Mouse (Mus musculus): ENCODE data around the gene Xpo4. TPM values are rescaled to one million over a fixed set of nuclear protein-coding genes. Genes with fewer than 3 reads are reported as not detected.

Gene Xpo4
- polyA plus RNA-seq, 1 experiment from 2014 or later, result 17.0 TPM

DNA sequence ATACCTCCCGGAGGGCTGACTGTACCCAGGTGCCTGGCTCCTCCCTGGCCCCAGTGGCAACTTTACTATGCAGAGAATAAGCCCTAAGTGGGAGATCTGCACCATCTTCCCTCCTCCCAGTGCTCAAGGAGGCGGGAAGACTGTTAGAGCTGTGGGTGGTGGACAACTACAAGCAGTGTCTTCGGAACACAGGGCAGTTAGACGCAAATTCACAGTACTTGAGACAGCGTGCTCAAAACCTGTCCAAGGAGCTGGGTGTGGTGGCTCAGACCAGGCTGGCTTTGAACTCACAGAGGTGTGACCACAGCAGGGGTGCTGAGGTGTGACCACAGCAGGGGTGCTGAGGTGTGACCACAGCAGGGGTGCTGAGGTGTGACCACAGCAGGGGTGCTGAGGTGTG lies 110.8 kb downstream of the Xpo4 start:
- Histone ChIP-seq H3K4me2 (ENCODE audit: low read depth, low read length) (no peak overlapping the region), H3K36me3 (ENCODE audit: control insufficient read depth, insufficient read depth, low read length) (0 out of 2 replicates have a peak, but pooled peaks cover 4% of the 10 kb centered on the region), H3K9ac (ENCODE audit: low read depth, low read length) (no peak overlapping the region), H3K4me1 (ENCODE audit: control insufficient read depth, insufficient read depth, low read length) (no peaks in the 10 kb centered on the region), H3K4me3 (ENCODE audit: low read length) (no peak overlapping the region), H3K9me3 (ENCODE audit: control insufficient read depth, low read length) (no peaks in the 10 kb centered on the region), H3K27ac (ENCODE audit: low read length) (no peak overlapping the region), H3K27me3 (replicated peaks; ENCODE audit: control insufficient read depth, insufficient read depth, low read length) (no peaks in the 10 kb centered on the region)
- no peak for ATAC-seq
- 85% methylated on average over 5 of the region's 5 CpGs for WGBS

DNA sequence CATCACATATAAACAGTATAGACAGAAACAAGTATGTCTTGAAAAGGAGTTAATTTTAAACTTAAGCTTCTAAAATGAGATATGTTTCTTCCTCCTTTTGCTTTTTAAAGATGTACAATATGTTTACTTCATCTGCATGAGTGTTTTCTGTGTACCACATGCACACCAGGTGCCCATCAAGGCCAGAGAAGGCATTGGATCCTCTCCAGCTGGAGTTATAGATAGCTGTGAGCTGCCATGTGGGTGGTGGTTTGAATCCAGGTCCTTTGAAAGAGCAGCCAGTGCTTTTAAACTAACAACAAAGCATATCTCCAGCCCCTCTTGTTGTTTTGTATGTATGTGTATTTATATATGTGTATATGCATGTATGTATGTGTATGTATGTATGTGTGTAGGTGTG lies 112.3 kb downstream of the Xpo4 start:
- no peak overlapping the region for H3K9ac ChIP-seq (ENCODE audit: low read depth, low read length)
- H3K27me3 ChIP-seq (replicated peaks; ENCODE audit: control insufficient read depth, insufficient read depth, low read length), result no peaks in the 10 kb centered on the region
- no peaks in the 10 kb centered on the region for H3K9me3 ChIP-seq (ENCODE audit: control insufficient read depth, low read length)
- no peak overlapping the region for H3K27ac ChIP-seq (ENCODE audit: low read length)
- H3K4me3 ChIP-seq (ENCODE audit: low read length), result no peak overlapping the region
- H3K4me2 ChIP-seq (ENCODE audit: low read depth, low read length), result no peak overlapping the region
- no peaks in the 10 kb centered on the region for H3K4me1 ChIP-seq (ENCODE audit: control insufficient read depth, insufficient read depth, low read length)
- no peak for ATAC-seq
- 0 out of 2 replicates have a peak, but pooled peaks cover 4% of the 10 kb centered on the region for H3K36me3 ChIP-seq (ENCODE audit: control insufficient read depth, insufficient read depth, low read length)

DNA sequence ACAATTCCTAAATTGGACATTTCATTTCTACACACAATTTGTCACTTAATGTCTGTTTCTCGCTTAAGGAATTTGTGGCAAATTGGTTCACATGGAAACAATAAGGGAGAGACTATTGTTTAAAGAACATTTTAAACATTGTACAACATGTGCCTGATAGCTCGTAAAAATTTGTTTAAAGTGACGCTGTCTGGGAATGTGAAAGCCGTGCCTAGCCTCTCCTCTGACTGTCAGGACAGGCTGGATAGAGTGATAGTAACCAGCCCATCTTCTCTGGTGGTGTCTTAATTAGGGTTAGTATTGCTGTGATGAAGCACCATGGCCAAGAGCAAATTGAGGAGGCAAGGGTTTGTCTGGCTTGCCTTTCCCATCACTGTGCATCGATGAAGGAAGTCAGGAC lies 118.2 kb downstream of the Xpo4 start:
- H3K9ac ChIP-seq (ENCODE audit: low read depth, low read length), result no peak overlapping the region
- H3K4me1 ChIP-seq (ENCODE audit: control insufficient read depth, insufficient read depth, low read length), result 0 out of 2 replicates have a peak, but pooled peaks cover 4% of the 10 kb centered on the region
- H3K9me3 ChIP-seq (ENCODE audit: control insufficient read depth, low read length), result no peaks in the 10 kb centered on the region
- WGBS, result 42% methylated on average over 5 of the region's 5 CpGs
- H3K4me3 ChIP-seq (ENCODE audit: low read length), result no peak overlapping the region
- H3K27ac ChIP-seq (ENCODE audit: low read length), result peak overlapping the region; percentile 67
- H3K36me3 ChIP-seq (ENCODE audit: control insufficient read depth, insufficient read depth, low read length), result peaks cover 5% of the 10 kb centered on the region; the same call in 1 of the 2 replicates
- H3K4me2 ChIP-seq (ENCODE audit: low read depth, low read length), result 0 out of 2 replicates have a peak overlapping the region, but pooled peaks have one; percentile 1
- no peaks in the 10 kb centered on the region for H3K27me3 ChIP-seq (replicated peaks; ENCODE audit: control insufficient read depth, insufficient read depth, low read length)
- ATAC-seq, result peak; percentile 78

DNA sequence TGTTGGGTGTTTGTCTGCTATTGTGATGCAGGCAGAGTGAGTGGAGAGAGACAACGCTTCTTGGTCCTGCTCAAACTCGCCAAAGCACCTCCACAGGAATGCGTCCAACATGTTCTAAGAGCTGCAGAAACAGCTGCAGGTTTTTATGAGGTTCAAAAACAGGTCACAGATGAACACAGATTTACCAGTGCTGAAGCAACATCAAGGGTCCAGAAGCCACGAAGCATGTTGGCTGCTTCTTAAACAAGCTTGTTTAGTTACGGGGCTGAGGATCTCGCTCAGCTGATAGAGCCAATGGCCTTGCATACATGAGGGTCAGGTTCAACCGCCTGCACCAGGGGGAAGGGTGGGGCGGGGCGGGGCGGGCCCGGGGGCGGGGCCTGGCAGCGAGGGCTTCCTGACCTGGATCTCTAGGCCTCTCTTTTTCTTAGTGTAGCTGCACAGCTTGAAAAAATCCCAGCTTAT lies 118.6 kb downstream of the Xpo4 start:
- Histone ChIP-seq H3K9me3 (ENCODE audit: control insufficient read depth, low read length) (peaks cover 3% of the 10 kb centered on the region; the same call in 1 of the 2 replicates), H3K27me3 (replicated peaks; ENCODE audit: control insufficient read depth, insufficient read depth, low read length) (no peaks in the 10 kb centered on the region), H3K4me3 (ENCODE audit: low read length) (no peak overlapping the region), H3K9ac (ENCODE audit: low read depth, low read length) (no peak overlapping the region), H3K4me2 (ENCODE audit: low read depth, low read length) (0 out of 2 replicates have a peak overlapping the region, but pooled peaks have one; percentile 1), H3K27ac (ENCODE audit: low read length) (peak overlapping the region; percentile 63), H3K36me3 (ENCODE audit: control insufficient read depth, insufficient read depth, low read length) (peaks cover 7% of the 10 kb centered on the region; the same call in 1 of the 2 replicates), H3K4me1 (ENCODE audit: control insufficient read depth, insufficient read depth, low read length) (0 out of 2 replicates have a peak, but pooled peaks cover 4% of the 10 kb centered on the region)
- 13% methylated on average over 13 of the region's 13 CpGs for WGBS
- peak; percentile 89 for ATAC-seq

DNA sequence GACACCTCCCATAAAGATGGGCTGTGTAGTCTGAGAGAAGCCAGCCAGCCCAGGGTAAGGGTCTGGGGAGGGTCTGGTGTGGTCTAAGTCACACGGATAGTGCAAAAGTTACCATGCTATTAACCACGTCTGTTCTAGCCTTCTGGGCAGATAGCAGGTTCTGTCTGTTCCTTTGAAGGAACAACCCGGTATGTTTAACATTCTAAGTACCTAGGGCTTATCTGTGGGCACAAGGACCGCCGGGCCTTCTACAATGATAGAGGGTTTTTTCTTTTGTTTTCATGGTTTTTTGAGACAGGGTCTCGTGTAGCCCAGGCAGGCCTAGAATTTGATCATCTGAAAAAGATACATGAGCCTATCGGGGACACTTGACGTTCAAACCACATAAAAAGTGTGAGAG lies 119.1 kb downstream of the Xpo4 start:
- 73% methylated on average over 8 of the region's 8 CpGs for WGBS
- ATAC-seq, result no peak
- H3K27ac ChIP-seq (ENCODE audit: low read length), result peak overlapping the region; percentile 63

DNA sequence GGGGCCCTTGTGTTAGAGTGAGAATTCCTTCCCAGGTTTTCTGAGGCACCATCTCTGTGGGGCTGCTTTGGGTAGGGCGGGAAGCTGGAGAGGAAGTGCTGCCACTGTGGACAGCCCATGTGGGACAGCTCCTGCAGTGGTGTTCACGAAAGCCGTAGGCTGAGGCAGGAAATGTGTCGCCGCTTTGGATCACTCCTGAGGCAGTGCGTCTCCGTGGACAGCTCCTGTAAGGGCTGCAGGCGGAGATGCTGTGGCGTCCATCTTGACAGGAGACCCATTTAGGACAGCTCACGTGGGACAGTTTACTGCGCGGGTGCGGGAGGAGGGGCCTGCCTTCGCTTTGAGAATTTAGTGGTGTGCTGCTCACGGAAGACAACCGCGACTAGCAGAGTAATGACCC lies 119.7 kb downstream of the Xpo4 start:
- H3K4me2 ChIP-seq (ENCODE audit: low read depth, low read length), result no peak overlapping the region
- no peak overlapping the region for H3K27ac ChIP-seq (ENCODE audit: low read length)
- peaks cover 7% of the 10 kb centered on the region; the same call in 1 of the 2 replicates for H3K36me3 ChIP-seq (ENCODE audit: control insufficient read depth, insufficient read depth, low read length)
- no peak overlapping the region for H3K9ac ChIP-seq (ENCODE audit: low read depth, low read length)
- H3K9me3 ChIP-seq (ENCODE audit: control insufficient read depth, low read length), result peaks cover 3% of the 10 kb centered on the region; the same call in 1 of the 2 replicates
- H3K4me1 ChIP-seq (ENCODE audit: control insufficient read depth, insufficient read depth, low read length), result 0 out of 2 replicates have a peak, but pooled peaks cover 4% of the 10 kb centered on the region
- no peak overlapping the region for H3K4me3 ChIP-seq (ENCODE audit: low read length)
- no peak for ATAC-seq
- H3K27me3 ChIP-seq (replicated peaks; ENCODE audit: control insufficient read depth, insufficient read depth, low read length), result no peaks in the 10 kb centered on the region
- 85% methylated on average over 17 of the region's 17 CpGs for WGBS

More for the DNA sequence above, 119.1 kb downstream of the Xpo4 start:
- Histone ChIP-seq H3K4me1 (ENCODE audit: control insufficient read depth, insufficient read depth, low read length) (0 out of 2 replicates have a peak, but pooled peaks cover 4% of the 10 kb centered on the region), H3K9me3 (ENCODE audit: control insufficient read depth, low read length) (peaks cover 3% of the 10 kb centered on the region; the same call in 1 of the 2 replicates), H3K4me3 (ENCODE audit: low read length) (no peak overlapping the region), H3K4me2 (ENCODE audit: low read depth, low read length) (no peak overlapping the region), H3K36me3 (ENCODE audit: control insufficient read depth, insufficient read depth, low read length) (peaks cover 7% of the 10 kb centered on the region; the same call in 1 of the 2 replicates), H3K27me3 (replicated peaks; ENCODE audit: control insufficient read depth, insufficient read depth, low read length) (no peaks in the 10 kb centered on the region), H3K9ac (ENCODE audit: low read depth, low read length) (no peak overlapping the region)

DNA sequence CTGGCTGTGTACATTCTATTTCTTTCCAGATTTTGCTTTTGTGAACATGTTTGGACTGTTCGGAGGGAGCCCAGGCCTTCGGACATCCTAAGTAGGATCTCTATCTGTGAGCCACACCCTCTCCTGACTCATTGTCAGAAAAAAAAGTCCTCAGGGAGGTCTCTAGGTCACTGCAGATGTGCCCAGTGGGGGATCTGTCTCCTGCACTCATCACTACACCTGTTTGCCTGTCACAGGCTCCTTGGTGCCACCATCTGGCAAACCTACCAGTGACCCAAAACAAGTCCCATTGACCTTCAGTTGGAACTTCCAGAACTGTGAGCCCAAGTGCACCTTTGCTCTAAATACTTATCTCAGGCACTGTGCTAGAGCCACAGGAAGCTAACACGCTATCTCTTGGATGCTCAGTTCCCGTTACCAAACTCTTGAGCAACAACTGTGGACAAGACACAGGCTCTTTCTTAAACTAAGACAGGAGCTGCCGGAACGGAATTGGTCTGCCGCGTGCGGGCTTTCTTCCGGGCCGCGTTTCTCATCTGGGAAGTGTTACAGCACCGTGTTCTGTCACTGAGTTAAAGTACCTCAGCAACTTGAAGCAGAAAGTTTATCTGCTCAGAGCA lies 121.7 kb downstream of the Xpo4 start:
- H3K4me3 ChIP-seq (ENCODE audit: low read length), result no peak overlapping the region
- no peak overlapping the region for H3K9ac ChIP-seq (ENCODE audit: low read depth, low read length)
- WGBS, result 86% methylated on average over 13 of the region's 13 CpGs
- H3K4me2 ChIP-seq (ENCODE audit: low read depth, low read length), result no peak overlapping the region
- H3K9me3 ChIP-seq (ENCODE audit: control insufficient read depth, low read length), result peaks cover 3% of the 10 kb centered on the region; the same call in 1 of the 2 replicates
- H3K36me3 ChIP-seq (ENCODE audit: control insufficient read depth, insufficient read depth, low read length), result peaks cover 7% of the 10 kb centered on the region; the same call in 1 of the 2 replicates
- no peak for ATAC-seq
- H3K27me3 ChIP-seq (replicated peaks; ENCODE audit: control insufficient read depth, insufficient read depth, low read length), result no peaks in the 10 kb centered on the region
- 0 out of 2 replicates have a peak, but pooled peaks cover 4% of the 10 kb centered on the region for H3K4me1 ChIP-seq (ENCODE audit: control insufficient read depth, insufficient read depth, low read length)
- H3K27ac ChIP-seq (ENCODE audit: low read length), result no peak overlapping the region

DNA sequence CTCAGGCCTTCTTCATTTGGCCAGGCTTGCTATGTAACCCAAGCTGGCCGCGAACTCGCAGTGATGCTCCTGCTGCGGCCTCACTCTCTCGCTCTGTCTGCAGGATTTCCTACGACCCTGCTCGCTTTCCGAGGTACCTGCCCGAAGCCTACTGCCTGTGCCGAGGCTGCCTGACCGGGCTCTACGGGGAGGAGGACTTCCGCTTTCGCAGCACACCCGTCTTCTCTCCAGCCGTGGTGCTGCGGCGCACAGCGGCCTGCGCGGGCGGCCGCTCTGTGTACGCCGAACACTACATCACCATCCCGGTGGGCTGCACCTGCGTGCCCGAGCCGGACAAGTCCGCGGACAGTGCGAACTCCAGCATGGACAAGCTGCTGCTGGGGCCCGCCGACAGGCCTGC lies 123.0 kb downstream of the Xpo4 start:
- peaks cover 3% of the 10 kb centered on the region; the same call in 1 of the 2 replicates for H3K9me3 ChIP-seq (ENCODE audit: control insufficient read depth, low read length)
- H3K4me3 ChIP-seq (ENCODE audit: low read length), result no peak overlapping the region
- 72% methylated on average over 34 of the region's 34 CpGs for WGBS
- H3K27ac ChIP-seq (ENCODE audit: low read length), result no peak overlapping the region
- H3K9ac ChIP-seq (ENCODE audit: low read depth, low read length), result no peak overlapping the region
- H3K4me1 ChIP-seq (ENCODE audit: control insufficient read depth, insufficient read depth, low read length), result peaks cover 11% of the 10 kb centered on the region; the same call in 1 of the 2 replicates
- no peak for ATAC-seq
- H3K4me2 ChIP-seq (ENCODE audit: low read depth, low read length), result no peak overlapping the region
- no peaks in the 10 kb centered on the region for H3K27me3 ChIP-seq (replicated peaks; ENCODE audit: control insufficient read depth, insufficient read depth, low read length)
- peaks cover 7% of the 10 kb centered on the region; the same call in 1 of the 2 replicates for H3K36me3 ChIP-seq (ENCODE audit: control insufficient read depth, insufficient read depth, low read length)

DNA sequence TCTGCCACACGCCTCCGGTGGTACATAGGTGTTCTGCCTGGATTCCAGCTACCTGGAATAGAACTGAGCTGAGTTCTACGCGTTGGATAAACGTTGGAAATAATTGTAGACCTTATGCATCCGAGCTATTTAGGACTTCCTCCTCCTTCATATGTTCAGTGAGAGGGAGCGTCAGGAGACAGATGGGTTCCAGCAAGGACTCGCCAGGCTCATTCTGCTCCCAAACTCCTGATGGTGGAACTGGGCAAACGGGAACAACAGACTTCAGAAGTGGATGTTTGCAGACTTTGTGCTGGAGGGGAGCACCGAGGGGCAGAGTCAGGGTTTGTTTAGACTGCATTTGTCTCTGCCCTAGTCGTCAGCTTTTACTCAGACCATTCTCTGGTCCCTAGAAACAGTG lies 124.5 kb downstream of the Xpo4 start:
- H3K9me3 ChIP-seq (ENCODE audit: control insufficient read depth, low read length), result peaks cover 3% of the 10 kb centered on the region; the same call in 1 of the 2 replicates
- no peaks in the 10 kb centered on the region for H3K27me3 ChIP-seq (replicated peaks; ENCODE audit: control insufficient read depth, insufficient read depth, low read length)
- no peak overlapping the region for H3K4me3 ChIP-seq (ENCODE audit: low read length)
- H3K27ac ChIP-seq (ENCODE audit: low read length), result no peak overlapping the region
- H3K36me3 ChIP-seq (ENCODE audit: control insufficient read depth, insufficient read depth, low read length), result peaks cover 7% of the 10 kb centered on the region; the same call in 1 of the 2 replicates
- WGBS, result 73% methylated on average over 11 of the region's 11 CpGs
- no peak for ATAC-seq
- H3K4me2 ChIP-seq (ENCODE audit: low read depth, low read length), result no peak overlapping the region
- H3K9ac ChIP-seq (ENCODE audit: low read depth, low read length), result no peak overlapping the region
- peaks cover 7% of the 10 kb centered on the region; the same call in 1 of the 2 replicates for H3K4me1 ChIP-seq (ENCODE audit: control insufficient read depth, insufficient read depth, low read length)
